In genomic region chr10:89621129-89621528, GRCm38 (mm10) we compare ENCODE assay signal across 18 mouse cellular contexts. TPM values are rescaled to one million over a fixed set of nuclear protein-coding genes. Genes with fewer than 3 reads are reported as not detected.
DNase-seq lines count a peak whose midpoint lies in the region; ATAC-seq and TF ChIP-seq lines count a peak whose summit lies in the region.
"Had no signal": no experiment of that assay in that cellular context is flagged by ENCODE, and none has a peak within 500 bp of the region (broad histone marks: within the 10 kb centered on the region; RNA-seq: fewer than 3 reads in every experiment).

Slc17a8 (minus strand) TSS chr10:89621253.

- no peaks in the 10 kb centered on the region for H3K27me3 ChIP-seq in hindbrain, postnatal 0 days (ENCODE audit: insufficient read depth, low read length)
- H3K27me3 ChIP-seq in hindbrain, embryonic 14.5 days (ENCODE audit: control insufficient read depth, insufficient read depth, low read length) = no peaks in the 10 kb centered on the region
- H3K27me3 ChIP-seq in limb, embryonic 11.5 days (ENCODE audit: control insufficient read depth, insufficient read depth, low read length) = no peaks in the 10 kb centered on the region
- no peaks in the 10 kb centered on the region; the same call in 1 of the 2 replicates for H3K27me3 ChIP-seq in midbrain, embryonic 13.5 days
- H3K27me3 ChIP-seq: CH12.LX, Patski had no signal

- no peak within 1 kb of the TSS for H3K27ac ChIP-seq in hindbrain, postnatal 0 days
- H3K27ac ChIP-seq in hindbrain, embryonic 14.5 days = no peak within 1 kb of the TSS
- H3K27ac ChIP-seq in limb, embryonic 11.5 days (replicated peaks; ENCODE audit: low read depth, low read length) = no peak within 1 kb of the TSS
- no peak within 1 kb of the TSS for H3K27ac ChIP-seq in midbrain, embryonic 13.5 days
- H3K27ac ChIP-seq: embryonic facial prominence, embryonic 13.5 days had no signal

- TF ChIP-seq CTCF in hindbrain, postnatal 0 days (IDR thresholded peaks at IDR 0.05; ENCODE audit: low read depth) = no peak

- H3K9ac ChIP-seq in hindbrain, postnatal 0 days (replicated peaks; ENCODE audit: low read length) = no peak within 1 kb of the TSS
- H3K9ac ChIP-seq in hindbrain, embryonic 14.5 days = no peak within 1 kb of the TSS
- no peak within 1 kb of the TSS for H3K9ac ChIP-seq in limb, embryonic 11.5 days (ENCODE audit: low read length)
- H3K9ac ChIP-seq in midbrain, embryonic 13.5 days (replicated peaks) = no peak within 1 kb of the TSS
- H3K9ac ChIP-seq: embryonic facial prominence, embryonic 13.5 days had no signal

- peak within 1 kb of the TSS; percentile 6; the same call in 1 of the 2 replicates for H3K4me2 ChIP-seq in hindbrain, postnatal 0 days (ENCODE audit: low read depth, low read length)
- no peak within 1 kb of the TSS for H3K4me2 ChIP-seq in hindbrain, embryonic 14.5 days (replicated peaks)
- H3K4me2 ChIP-seq in limb, embryonic 11.5 days (ENCODE audit: low read depth, severe bottlenecking) = no peak within 1 kb of the TSS
- H3K4me2 ChIP-seq in midbrain, embryonic 13.5 days (replicated peaks) = peak within 1 kb of the TSS; percentile 12; the same call in 1 of the 2 replicates
- H3K4me2 ChIP-seq: embryonic facial prominence, embryonic 13.5 days had no signal

- no peaks in the 10 kb centered on the region for H3K36me3 ChIP-seq in hindbrain, postnatal 0 days (ENCODE audit: insufficient read depth, low read length)
- no peaks in the 10 kb centered on the region for H3K36me3 ChIP-seq in hindbrain, embryonic 14.5 days (replicated peaks; ENCODE audit: control insufficient read depth, insufficient read depth)
- no peaks in the 10 kb centered on the region for H3K36me3 ChIP-seq in limb, embryonic 11.5 days (ENCODE audit: control insufficient read depth, insufficient read depth, low read length)
- H3K36me3 ChIP-seq in midbrain, embryonic 13.5 days = no peaks in the 10 kb centered on the region
- H3K36me3 ChIP-seq: embryonic facial prominence, embryonic 13.5 days had no signal

- peak; percentile 13 for DNase-seq in hindbrain, postnatal 0 days (ENCODE audit: low spot score)
- DNase-seq in hindbrain, embryonic 14.5 days (ENCODE audit: low spot score) = no peak
- DNase-seq in limb, embryonic 11.5 days (ENCODE audit: low spot score) = peak; percentile 22
- peak; percentile 74 for DNase-seq in thymus, postnatal 14 days
- DNase-seq in layer of hippocampus, postnatal 25 days (ENCODE audit: extremely low spot score in 1 of 2, low spot score in 1 of 2) = no peak
- DNase-seq in urinary bladder, adult 18-20 months (ENCODE audit: low spot score in 2 of 2) = no peak
- DNase-seq: cerebellum, postnatal 14 days; gastrocnemius, postnatal 10 days; kidney, adult 2 months had no signal

- H3K4me1 ChIP-seq in hindbrain, postnatal 0 days (ENCODE audit: insufficient read depth, low read length) = no peaks in the 10 kb centered on the region
- H3K4me1 ChIP-seq in hindbrain, embryonic 14.5 days (replicated peaks; ENCODE audit: control insufficient read depth, insufficient read depth, low read length) = no peaks in the 10 kb centered on the region
- H3K4me1 ChIP-seq in limb, embryonic 11.5 days (ENCODE audit: control insufficient read depth, insufficient read depth, low read length) = no peaks in the 10 kb centered on the region
- peaks cover 7% of the 10 kb centered on the region for H3K4me1 ChIP-seq in midbrain, embryonic 13.5 days (replicated peaks)
- H3K4me1 ChIP-seq: embryonic facial prominence, embryonic 13.5 days had no signal

- 0 out of 2 replicates have a peak within 1 kb of the TSS, but pooled peaks have one; percentile 1 for H3K4me3 ChIP-seq in hindbrain, postnatal 0 days (ENCODE audit: low read length)
- H3K4me3 ChIP-seq in hindbrain, embryonic 14.5 days (replicated peaks; ENCODE audit: low read length) = no peak within 1 kb of the TSS
- no peak within 1 kb of the TSS for H3K4me3 ChIP-seq in limb, embryonic 11.5 days (ENCODE audit: low read depth, low read length)
- H3K4me3 ChIP-seq in midbrain, embryonic 13.5 days (replicated peaks) = no peak within 1 kb of the TSS
- H3K4me3 ChIP-seq: embryonic facial prominence, embryonic 13.5 days had no signal

- H3K9me3 ChIP-seq in hindbrain, postnatal 0 days (ENCODE audit: low read length) = no peaks in the 10 kb centered on the region
- H3K9me3 ChIP-seq in hindbrain, embryonic 14.5 days (ENCODE audit: control insufficient read depth, low read length) = no peaks in the 10 kb centered on the region
- H3K9me3 ChIP-seq in limb, embryonic 11.5 days (ENCODE audit: control insufficient read depth, low read length) = no peaks in the 10 kb centered on the region
- H3K9me3 ChIP-seq in midbrain, embryonic 13.5 days = no peaks in the 10 kb centered on the region
- H3K9me3 ChIP-seq: embryonic facial prominence, embryonic 13.5 days had no signal

- 22% methylated on average over 7 of the region's 7 CpGs for WGBS in hindbrain, postnatal 0 days
- 28% methylated on average over 7 of the region's 7 CpGs for WGBS in hindbrain, embryonic 14.5 days
- WGBS in limb, embryonic 11.5 days = 24% methylated on average over 7 of the region's 7 CpGs
- WGBS in midbrain, embryonic 13.5 days = 26% methylated on average over 7 of the region's 7 CpGs

- no peak for ATAC-seq in hindbrain, postnatal 0 days
- no peak for ATAC-seq in hindbrain, embryonic 14.5 days (ENCODE audit: low FRiP score)
- ATAC-seq in limb, embryonic 11.5 days (ENCODE audit: insufficient number of reproducible peaks, low FRiP score, low TSS enrichment, low read depth) = no peak
- ATAC-seq in midbrain, embryonic 13.5 days = peak; percentile 55; the same call in 1 of the 2 replicates
- ATAC-seq: forebrain, embryonic 16.5 days; Patski had no signal

RNA-seq across cellular contexts. Expression of gene Slc17a8, which starts in this region (rescaled TPM):
- total RNA-seq in hindbrain, postnatal 0 days (2014; rRNA removed) = 4.2 and 7.0 TPM in 2 replicates
- polyA plus RNA-seq in hindbrain, postnatal 0 days (2015; fragmentation: Nextera tagmentation; extraction: Ambion mirVana) = 3.3 and 3.9 TPM in 2 replicates
- polyA plus RNA-seq in hindbrain, embryonic 14.5 days (2014; fragmentation: Nextera tagmentation; extraction: Ambion mirVana) = 1.4 and 1.9 TPM in 2 replicates
- not detected in 2 replicates for polyA plus RNA-seq in limb, embryonic 11.5 days (2014; fragmentation: Nextera tagmentation; extraction: Ambion mirVana)
- 1.0 and 2.3 TPM in 2 replicates for polyA plus RNA-seq in midbrain, embryonic 13.5 days (2015; fragmentation: Nextera tagmentation; extraction: Ambion mirVana)
- 1 to 10 TPM; 3.7 TPM for total RNA-seq in layer of hippocampus, postnatal 25 days (2021)
- total RNA-seq: adrenal gland, adult 18-20 months; CH12.LX; heart, postnatal 10 days; megakaryocyte, adult 5-6 weeks had no signal
- polyA plus RNA-seq: embryonic facial prominence, embryonic 13.5 days; small intestine, adult 2 months had no signal

Comparison
In these comparisons a context has a peak if more than half of its experiments do, and no peak if none do; other contexts are left out.
1. DNase-seq: peak in hindbrain, postnatal 0 days (single experiment) and thymus, postnatal 14 days (single experiment); none in hindbrain, embryonic 14.5 days (single experiment), layer of hippocampus, postnatal 25 days (0 of 2) and urinary bladder, adult 18-20 months (0 of 2).
2. H3K4me2 ChIP-seq: peak in hindbrain, postnatal 0 days (single experiment) and midbrain, embryonic 13.5 days (single experiment); none in hindbrain, embryonic 14.5 days (single experiment) and limb, embryonic 11.5 days (single experiment).
3. Peak in DNase-seq in limb, embryonic 11.5 days; RNA of the gene not detected or under 1 TPM.